Mouse (Mus musculus): Measurements from ENCODE around the gene Slfn8.
A peak's percentile ranks its signal among the peaks of the same experiment; 100 is the strongest.
"Not testable (repeated sequence)": the region's sequence is repeated elsewhere in the genome, so short reads cannot be mapped to it uniquely, and the experiment has no call there.

Slfn8 gene

DNA sequence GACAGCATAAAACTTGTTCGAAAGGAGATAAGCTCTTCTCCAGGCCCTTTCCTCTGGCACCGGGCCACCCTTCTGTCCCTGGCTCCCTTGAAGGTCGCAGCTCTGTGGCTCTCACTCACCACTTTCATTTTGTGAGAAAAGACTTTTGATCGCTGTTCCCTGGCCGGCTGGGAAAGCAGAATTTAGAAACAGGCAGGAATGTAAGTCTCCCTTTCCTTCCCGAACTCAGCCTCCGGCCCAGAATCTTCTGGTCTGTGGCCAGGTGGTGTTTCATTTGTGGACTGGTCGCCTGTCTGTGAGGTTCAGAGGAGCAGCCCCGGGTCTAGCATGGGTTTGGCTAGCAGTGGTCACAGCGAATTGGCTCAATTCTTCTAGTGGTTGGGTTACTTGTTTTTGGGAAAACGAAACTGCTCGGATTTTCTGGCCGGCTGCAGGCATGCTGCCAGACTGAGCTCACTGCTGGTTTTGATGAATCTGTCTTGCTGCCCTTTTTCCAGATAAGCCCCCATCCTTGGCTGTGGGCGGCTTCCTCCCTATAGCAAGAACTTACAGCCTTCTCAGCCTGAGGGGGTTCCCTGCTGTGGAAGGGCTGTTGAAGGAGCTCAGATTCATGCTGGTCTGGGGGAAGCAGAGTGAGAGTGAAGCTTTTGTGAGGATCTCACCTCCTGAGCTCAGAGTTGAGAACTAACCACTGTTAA, 29.0 kb downstream of the Slfn8 start, which contains the start of gene Slfn9:
Gene Slfn9 (minus strand): TSS at position 362 of the 698 bp plus-strand sequence.
- peak; percentile 55 for DNase-seq (ENCODE audit: low spot score)

DNA sequence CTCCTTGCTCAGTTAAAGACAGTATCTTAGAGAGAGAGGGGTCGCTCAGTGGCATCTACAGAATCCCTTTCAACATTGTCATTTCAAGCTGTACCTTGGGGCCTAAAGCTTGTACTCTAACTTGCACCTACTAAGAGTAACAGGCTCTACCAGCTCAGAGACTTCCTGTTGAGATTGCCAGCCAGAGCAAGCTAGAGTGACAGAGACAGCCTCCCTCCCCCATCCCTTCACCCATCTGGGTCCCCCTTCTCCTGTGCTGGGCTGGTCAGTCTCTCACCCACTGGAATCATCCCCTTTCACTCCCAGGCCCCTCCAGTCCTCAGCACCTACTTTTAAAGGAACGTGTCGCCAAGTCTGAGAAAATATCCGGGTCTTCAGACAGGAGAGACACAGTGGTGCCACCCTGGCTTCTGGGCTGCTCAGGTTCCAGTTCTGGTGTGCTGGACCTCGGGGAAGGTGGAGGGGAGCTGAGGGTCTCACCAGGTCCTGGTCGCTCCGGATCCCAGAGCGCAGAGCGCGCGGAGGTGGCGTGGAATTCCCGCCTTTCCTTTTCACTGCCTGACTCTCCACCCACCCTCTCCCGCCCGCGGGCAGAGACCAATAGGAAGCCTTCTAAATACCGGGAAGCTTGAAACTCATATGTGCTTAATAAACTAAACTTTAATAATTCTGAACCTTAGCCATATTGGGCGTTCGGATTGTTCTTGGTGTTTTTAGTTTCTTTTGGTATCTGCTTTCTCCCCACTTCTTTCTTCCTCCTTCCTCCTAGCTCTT, 29.8 kb downstream of the Slfn8 start:
- peak; percentile 77 for DNase-seq (ENCODE audit: low spot score)

DNA sequence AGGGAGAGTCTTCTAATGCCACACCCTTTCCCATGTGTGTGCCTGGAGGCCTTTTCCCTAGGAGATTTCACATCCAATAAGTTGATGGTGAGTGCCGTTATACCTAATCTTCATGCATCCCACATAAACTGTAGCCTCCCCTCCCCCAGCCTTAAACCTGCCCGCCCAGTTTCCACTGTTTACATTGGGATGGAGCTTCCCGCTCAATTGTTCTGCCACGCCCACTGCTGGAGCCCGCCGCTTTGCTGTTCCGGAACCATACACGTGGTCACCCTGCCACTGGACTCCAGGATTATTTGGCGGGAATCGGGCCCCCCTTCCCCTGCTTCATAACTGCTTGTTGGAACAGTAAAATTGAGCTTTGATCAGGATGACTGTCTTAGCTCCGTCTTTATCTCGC, 31.3 kb downstream of the Slfn8 start:
- peak; percentile 49 for DNase-seq (ENCODE audit: low spot score)

DNA sequence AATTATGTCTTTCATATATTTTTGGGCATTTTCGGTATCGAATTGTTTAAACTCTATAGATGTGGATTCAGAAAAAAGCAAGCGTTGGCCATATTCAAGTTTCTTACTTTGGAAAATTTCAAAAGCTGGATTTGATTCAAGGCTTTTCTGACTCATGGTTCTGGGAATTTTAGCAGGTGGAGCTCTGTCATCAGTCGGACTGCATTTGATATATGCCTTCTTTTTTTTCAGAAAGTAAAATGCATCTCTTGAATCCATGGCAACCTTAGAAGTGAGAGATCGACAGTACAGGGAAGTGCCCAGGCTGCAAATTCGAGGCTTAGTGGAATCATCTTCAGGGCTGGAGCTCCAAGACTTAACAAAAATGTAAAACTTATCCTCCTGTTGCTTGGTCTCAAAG, 33.0 kb downstream of the Slfn8 start:
- no peak for DNase-seq (ENCODE audit: low spot score)

DNA sequence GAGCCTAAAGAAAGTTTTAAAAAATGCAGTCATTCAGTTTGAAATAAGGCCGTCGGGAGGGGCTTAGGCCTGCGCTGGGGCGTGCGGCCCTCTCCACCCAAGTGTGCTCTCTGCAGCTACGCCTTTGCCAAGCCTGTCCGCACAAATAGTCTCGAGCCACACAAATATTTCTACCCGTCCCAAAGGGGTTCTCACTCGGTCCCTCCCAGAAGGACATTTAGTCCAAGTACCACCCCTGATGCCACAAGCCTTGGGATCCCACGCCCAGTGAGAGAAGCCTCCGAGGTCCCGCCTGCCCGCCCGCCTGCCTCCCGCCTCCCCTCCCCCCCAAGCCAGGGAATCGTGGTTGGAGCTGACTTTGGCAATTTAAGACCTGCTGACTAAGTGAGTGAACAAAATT, 37.4 kb downstream of the Slfn8 start:
- no peak for DNase-seq (ENCODE audit: low spot score)

DNA sequence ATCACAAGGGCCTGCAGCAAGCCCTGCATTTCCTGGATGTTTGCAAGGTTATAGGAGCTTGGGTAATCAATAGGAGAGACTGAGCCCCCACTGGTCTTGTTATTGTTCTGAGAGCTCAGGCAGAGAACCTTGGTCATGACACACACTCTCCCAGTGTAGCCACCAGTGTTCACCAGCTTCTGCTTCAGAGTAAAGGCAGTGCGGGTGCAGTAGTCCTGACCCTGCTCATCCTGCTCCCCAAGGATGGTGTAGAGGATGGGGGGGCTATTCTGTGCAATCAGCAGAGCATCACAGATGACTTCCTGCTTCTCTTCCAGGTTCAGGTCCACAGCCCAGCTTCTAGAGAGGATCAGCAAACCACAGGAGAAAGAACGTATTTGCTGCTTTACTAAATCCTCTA, 38.2 kb downstream of the Slfn8 start:
- not testable (repeated sequence) for DNase-seq (ENCODE audit: low spot score)

DNA sequence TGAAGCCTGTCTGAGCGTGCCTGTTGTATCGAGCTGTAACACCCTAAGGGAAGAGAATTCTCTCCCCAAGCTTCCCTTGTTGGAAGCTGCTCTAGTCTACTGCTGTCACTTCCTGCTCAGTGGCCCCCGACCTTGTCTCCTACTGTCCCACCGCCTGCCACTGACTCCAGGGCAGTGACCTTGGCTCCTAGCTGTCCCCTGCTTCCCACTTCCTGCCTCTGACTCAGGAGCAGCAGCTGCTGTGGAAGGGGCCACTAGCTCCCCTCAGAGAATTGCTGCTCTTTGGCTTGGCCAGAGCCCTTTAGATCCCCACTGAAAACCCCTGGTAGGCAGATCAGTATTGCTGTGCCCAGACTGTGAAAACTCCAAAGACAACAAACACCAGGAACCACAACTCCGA, 46.7 kb downstream of the Slfn8 start:
- no peak for DNase-seq (ENCODE audit: low spot score)

DNA sequence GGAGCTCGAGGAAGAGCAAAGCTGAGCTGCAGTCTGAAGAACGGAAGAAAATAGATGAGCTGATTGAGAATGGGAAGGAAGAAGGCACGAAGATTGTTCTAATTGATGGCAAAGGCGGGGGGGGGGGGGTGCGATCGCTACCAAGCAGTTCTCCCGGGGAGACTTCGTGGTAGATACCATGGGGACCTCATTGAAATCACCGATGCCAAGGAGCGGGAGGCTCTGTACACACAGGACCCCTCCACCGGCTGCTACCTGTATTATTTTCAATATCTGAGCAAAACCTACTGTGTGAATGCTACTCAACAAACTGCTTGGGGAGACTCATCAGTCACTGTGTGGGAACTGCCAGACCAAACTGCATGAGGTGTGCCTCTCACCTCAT, 49.0 kb downstream of the Slfn8 start:
- DNase-seq (ENCODE audit: low spot score), result no peak

DNA sequence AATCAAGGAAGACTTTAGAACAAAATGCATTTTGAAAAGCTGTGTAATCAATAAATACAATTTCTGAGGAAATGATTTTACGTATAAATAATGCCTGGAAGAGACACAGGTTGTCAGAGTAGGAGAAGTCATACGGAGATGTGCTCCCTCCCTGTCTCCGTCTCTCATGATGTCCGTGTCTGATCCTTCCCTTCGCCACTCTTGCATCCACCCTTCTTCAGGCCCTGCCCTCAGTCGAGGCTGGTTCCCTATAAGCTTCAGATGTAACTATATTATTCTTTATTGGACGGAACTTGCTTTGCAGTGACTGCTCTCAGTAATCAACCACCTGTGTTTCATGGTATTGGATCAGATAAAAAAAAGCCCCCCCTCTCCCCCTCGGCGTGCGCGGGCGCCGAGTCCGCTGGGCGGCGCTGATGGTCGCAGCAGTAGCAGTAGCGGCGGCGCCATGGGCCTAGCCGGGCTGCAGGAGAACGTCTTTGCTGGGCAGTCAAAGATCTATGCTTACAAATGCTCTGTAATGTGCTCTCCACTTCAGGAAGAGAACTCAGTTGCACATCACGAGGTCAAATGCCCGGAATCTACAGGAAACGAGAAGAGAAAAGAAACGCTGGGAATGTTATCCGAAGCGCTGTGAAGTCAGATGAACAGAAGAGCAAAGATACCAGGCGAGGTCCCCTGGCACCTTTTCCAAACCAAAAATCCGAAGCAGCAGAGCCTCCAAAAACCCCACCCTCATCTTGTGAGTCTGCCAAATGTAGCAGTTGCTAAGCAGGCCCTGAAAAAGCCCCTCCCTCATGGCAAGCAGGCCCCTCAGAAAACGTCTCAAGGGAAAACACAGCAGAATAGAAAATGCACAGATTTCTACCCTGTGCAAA, 49.7 kb downstream of the Slfn8 start:
- peak; percentile 78 for DNase-seq (ENCODE audit: low spot score)

DNA sequence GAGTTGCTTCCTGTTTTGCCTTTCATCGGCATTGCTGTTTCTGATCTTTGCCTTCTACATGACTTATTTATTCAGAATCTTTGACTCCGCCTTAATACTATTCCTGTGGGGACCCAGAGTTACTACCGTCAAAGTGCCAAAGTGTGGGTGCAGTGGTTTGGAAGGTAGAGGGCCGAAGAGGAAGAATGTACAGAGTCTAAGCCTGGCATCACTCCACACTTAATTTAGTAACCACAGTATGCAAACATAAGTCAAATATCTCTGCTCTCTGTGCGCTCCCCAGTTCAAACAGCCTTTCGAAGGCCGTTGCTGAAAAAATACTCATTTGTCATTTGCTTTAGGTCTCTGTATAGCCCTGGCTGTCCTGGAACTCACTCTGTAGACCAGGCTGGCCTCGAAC, 58.4 kb downstream of the Slfn8 start:
- DNase-seq (ENCODE audit: low spot score), result no peak

DNA sequence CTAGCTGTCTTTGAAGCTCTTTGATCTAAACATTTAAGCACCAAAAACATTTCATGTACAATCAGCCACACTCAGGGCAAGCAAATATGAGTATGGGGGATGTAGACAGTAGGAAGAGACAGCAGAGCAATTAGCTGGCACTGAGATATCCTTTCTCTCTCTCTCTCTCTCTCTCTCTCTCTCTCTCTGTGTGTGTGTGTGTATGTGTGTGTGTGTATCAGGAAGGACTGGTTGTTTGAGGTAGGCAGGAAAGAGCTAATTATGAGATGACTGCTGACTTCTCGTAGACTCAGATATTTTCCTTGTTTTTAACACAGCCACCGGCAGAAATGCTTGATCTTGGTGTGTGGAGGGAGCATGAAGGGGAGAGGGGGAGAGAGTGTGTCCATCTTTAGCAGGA, 58.9 kb downstream of the Slfn8 start:
- DNase-seq (ENCODE audit: low spot score), result no peak

DNA sequence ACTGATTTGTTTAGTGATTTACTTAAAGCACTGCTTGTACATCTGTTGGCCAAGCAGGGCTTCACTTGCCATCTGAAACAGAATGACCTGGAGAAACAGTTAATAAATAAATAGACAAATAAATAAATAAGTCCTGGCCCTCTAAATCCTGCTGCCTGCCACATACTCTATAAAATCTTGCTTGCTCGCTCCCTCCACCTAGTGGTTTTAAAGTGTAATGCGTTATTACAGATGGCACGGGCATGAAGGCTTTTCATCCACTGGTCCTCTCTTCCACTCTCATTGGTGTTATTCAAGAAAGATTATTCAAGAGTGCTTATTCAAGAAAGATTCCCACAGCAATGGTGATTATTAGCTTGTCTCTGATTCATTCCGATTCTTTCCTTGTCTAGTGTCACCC, 61.0 kb downstream of the Slfn8 start:
- peak; percentile 62 for DNase-seq (ENCODE audit: low spot score)

DNA sequence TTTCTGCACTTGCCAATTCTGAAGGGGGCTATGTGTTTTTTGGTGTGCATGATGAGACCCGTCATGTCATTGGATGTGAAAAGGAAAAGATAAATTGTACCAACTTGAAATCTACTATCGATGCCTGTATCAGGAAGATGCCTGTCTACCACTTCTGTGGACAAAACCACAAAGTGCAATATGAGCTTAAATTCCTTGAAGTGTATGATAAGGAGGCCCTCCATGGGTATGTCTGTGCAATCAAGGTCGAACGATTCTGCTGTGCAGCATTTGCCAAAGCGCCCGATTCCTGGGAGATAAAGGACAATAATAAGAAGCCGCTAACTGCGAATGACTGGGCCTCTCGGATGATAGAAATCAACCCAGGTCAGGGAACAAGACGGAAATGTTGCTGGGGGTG, 63.7 kb downstream of the Slfn8 start:
- no peak for DNase-seq (ENCODE audit: low spot score)

DNA sequence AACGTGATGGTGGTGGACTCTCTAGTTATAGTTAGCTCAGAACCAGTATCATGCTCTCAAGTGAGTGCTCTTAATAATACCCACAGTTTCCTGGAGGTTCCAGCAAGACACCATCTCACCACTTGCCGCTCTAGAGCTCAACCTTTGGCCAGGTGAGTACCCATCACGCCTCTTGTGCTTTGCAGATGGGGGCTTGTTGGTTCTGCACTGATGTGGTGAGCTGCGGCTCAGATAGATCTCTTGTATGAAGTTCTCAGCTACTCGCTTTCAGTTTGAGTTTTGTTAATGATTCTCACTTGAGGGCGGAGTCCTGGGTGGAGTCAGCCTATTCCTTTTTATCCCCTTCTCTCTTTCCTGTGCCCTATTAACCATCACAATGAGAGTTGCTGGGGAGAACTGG, 66.0 kb downstream of the Slfn8 start:
- no peak for DNase-seq (ENCODE audit: low spot score)

DNA sequence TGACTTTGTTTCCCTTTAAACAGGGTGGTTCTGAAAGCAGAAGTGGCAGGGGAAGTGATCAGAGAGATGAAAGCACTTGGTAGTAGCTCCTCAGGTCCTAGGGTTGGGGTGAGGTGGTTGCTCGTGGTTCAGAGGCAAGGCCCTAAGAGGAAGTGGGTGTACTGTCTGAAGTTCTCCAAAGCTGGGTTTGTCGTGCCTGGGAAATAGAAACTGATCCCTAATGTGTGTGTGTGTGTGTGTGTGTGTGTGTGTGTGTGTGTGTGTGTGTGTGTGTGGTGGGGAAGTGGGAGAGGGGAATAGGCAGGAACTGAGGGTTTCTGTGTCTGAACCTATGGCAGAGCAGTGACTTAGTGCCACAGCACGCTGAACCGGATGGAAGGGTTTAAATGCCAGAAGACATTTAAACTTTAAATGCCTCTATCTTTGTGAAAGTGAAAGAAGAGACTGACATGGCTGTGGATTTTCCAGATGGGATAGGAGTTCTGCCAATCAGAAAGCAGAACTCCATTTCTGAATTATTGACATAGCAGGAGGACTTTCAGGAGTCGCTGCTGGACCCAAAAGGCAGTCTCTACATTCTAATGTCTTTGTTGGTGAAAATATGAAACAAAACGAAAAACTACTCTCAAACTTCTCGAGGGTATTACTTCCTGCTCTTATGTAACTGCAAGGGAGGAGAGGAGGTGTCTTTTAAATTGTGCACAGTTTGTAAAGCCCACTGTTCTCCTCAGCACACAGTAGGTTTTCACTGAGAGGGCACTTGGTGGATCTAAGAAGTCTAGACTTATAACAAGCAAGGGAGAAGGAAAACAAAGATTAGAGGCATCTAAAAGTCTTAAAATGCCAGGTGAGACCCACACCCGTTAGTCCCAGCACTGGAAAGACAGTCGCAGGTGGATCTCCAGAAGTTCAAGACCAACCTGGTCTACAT, 67.7 kb downstream of the Slfn8 start:
- DNase-seq (ENCODE audit: low spot score), result no peak

Data from embryo, embryonic 10.5 days (tissue).